Mouse (Mus musculus) myocyte (in vitro differentiated cells): ENCODE measurements at regions not wholly inside any gene's neighbourhood (a gene's known extent, or its start where the extent isn't known, plus 50 kb on each side); places are given as distances from the start of the nearest gene placed in this dataset.

Source experiments
- H3K27me3 ChIP-seq: one replicate; pipeline ENCODE4 v1.6.1; 2011; ENCODE audit not compliant: control insufficient read depth, insufficient read depth, insufficient read length
- H3K36me3 ChIP-seq: one replicate; pipeline ENCODE4 v1.6.1; 2011; ENCODE audit not compliant: control insufficient read depth, insufficient read depth
- H3K4me2 ChIP-seq: one replicate; pipeline ENCODE4 v1.6.1; 2011; ENCODE audit warnings: low read depth, control low read depth
- H3K4me3 ChIP-seq: one replicate; pipeline ENCODE4 v1.5.1; 2011; ENCODE audit warnings: mild to moderate bottlenecking, control low read depth, moderate library complexity
- H3K79me2 ChIP-seq: one replicate; pipeline ENCODE4 v1.6.1; 2011; ENCODE audit not compliant: control insufficient read depth, insufficient read depth
- H3ac ChIP-seq: one replicate; pipeline ENCODE4 v1.6.1; 2011; ENCODE audit not compliant: control insufficient read depth, insufficient read length
- CEBPB ChIP-seq: IDR thresholded peaks from 2 replicates; pipeline ENCODE4 v1.6.1; 2011; ENCODE audit warnings: mild to moderate bottlenecking, moderate library complexity; ENCODE audit not compliant: poor library complexity, insufficient read depth, severe bottlenecking
- E2F4 ChIP-seq: IDR thresholded peaks from one replicate; pipeline ENCODE4 v1.6.1; 2011; ENCODE audit warnings: mild to moderate bottlenecking, control low read depth, moderate library complexity; ENCODE audit not compliant: insufficient read depth
- MAX ChIP-seq: IDR thresholded peaks from one replicate; pipeline ENCODE4 v1.6.1; 2011; ENCODE audit warnings: low read depth, mild to moderate bottlenecking, control low read depth
- MYOD1 ChIP-seq, 3 experiments: IDR thresholded peaks; one replicate each; pipeline ENCODE4 v1.6.1; 2011; ENCODE audit warnings: control low read depth in 2 of 3, low read depth in 2 of 3, mild to moderate bottlenecking in 2 of 3, moderate library complexity in 1 of 3; ENCODE audit not compliant: insufficient read length in 2 of 3, control insufficient read depth in 1 of 3
- MYOG ChIP-seq, 3 experiments: IDR thresholded peaks; one replicate each; pipeline ENCODE4 v1.6.1; 2011; ENCODE audit warnings: control low read depth in 2 of 3, low read depth in 2 of 3, mild to moderate bottlenecking in 2 of 3; ENCODE audit not compliant: insufficient read length in 2 of 3, control insufficient read depth in 1 of 3, insufficient read depth in 1 of 3
- POLR2A ChIP-seq: IDR thresholded peaks from one replicate; pipeline ENCODE4 v1.6.1; 2011; ENCODE audit warnings: low read depth, mild to moderate bottlenecking, control low read depth, moderate library complexity; ENCODE audit not compliant: insufficient read length
- POLR2AphosphoS2 ChIP-seq: IDR thresholded peaks from one replicate; pipeline ENCODE4 v1.6.1; 2011; ENCODE audit warnings: low read depth, control low read depth; ENCODE audit not compliant: insufficient read length
- REST ChIP-seq: IDR thresholded peaks from one replicate; pipeline ENCODE4 v1.6.1; 2011; ENCODE audit warnings: mild to moderate bottlenecking, control low read depth, moderate library complexity; ENCODE audit not compliant: insufficient read depth, insufficient read length
- SRF ChIP-seq: IDR thresholded peaks from one replicate; pipeline ENCODE4 v1.6.1; 2011; ENCODE audit warnings: low read depth; ENCODE audit not compliant: control insufficient read depth, insufficient read length
- TCF12 ChIP-seq: IDR thresholded peaks from one replicate; pipeline ENCODE4 v1.6.1; 2011; ENCODE audit warnings: mild to moderate bottlenecking, control low read depth; ENCODE audit not compliant: poor library complexity, insufficient read depth, severe bottlenecking
- TCF3 ChIP-seq: IDR thresholded peaks from one replicate; pipeline ENCODE4 v1.6.1; 2011; ENCODE audit warnings: low read depth, control low read depth; ENCODE audit not compliant: insufficient read length
- USF1 ChIP-seq: IDR thresholded peaks from one replicate; pipeline ENCODE4 v1.6.1; 2011; ENCODE audit warnings: low read depth, mild to moderate bottlenecking, control low read depth, moderate library complexity

DNA sequence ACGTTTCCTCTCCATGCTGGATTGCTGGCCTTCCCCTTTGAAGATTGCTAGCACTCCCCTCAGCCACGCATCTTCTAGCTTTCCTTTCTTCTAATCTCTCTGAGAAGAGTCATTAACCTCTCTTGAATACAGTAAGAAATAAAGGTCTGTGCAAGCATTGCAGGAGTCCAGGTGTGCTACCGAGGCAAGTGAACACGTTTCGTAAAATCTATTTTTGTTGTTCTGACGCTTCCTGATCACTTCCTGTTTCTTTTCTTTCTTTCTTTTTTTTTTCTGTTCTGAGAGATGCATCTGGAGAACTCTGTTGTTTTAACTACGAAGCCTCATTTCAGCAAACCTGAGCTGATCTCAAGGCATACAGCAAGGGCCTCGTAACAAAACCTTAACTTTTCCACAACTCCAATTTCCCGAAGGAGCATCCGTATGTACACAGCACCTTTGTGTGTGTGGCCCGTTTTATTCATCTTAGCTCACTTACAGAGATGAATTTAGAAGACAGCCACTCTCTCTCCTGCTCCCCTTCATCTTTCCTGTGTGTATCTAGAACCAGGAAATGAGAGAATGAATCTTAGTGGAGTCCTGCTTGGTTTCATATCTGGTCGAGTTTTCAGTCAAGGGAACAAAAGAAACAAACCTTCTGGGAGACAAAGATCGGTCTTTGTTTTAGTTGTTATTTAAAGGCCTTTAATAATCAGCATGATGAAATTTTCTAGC is 111.9 kb upstream of the Fndc3a start:
- no peak overlapping the region for H3ac ChIP-seq
- peak overlapping the region; percentile 39 for H3K4me2 ChIP-seq
- H3K27me3 ChIP-seq = no peaks in the 10 kb centered on the region
- no peak overlapping the region for H3K4me3 ChIP-seq
- TF ChIP-seq SRF (no peak), USF1 (no peak), CEBPB (no peak), REST (no peak), MYOG (IDR thresholded peaks at IDR 0.05; ENCODE audit: control insufficient read depth in 1 of 3, insufficient read depth in 1 of 3, insufficient read length in 2 of 3, low read depth in 2 of 3) (no peak), MYOD1 (IDR thresholded peaks at IDR 0.05; ENCODE audit: control insufficient read depth in 1 of 3, insufficient read length in 2 of 3, low read depth in 2 of 3) (no peak), E2F4 (no peak), POLR2A (no peak), MAX (no peak), POLR2AphosphoS2 (no peak), TCF12 (no peak), TCF3 (no peak)
- H3K36me3 ChIP-seq = no peaks in the 10 kb centered on the region
- H3K79me2 ChIP-seq = no peaks in the 10 kb centered on the region

DNA sequence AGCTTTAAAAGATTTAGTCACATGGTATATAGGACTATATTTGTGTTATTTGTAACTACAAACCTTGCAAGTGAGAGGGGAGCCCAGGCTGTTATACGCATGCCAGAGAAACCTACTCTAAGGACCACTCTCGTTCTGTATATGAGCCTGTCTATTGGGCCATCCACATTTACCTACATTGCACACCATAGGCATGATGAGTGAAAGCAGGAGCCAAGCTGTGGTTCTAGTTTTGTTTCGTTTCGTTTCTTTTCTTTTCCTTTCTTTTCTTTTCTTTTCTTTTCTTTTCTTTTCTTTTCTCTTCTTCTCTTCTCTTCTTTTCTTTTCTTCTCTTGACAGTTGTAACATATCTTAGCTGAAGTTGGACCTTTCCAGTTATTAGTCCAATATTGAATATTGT is 109.2 kb upstream of the Fndc3a start:
- Histone ChIP-seq H3K4me3 (no peak overlapping the region), H3K4me2 (no peak overlapping the region), H3K79me2 (no peaks in the 10 kb centered on the region), H3K36me3 (no peaks in the 10 kb centered on the region), H3ac (no peak overlapping the region), H3K27me3 (no peaks in the 10 kb centered on the region)
- TF ChIP-seq USF1 (no peak), TCF3 (no peak), CEBPB (no peak), E2F4 (no peak)

DNA sequence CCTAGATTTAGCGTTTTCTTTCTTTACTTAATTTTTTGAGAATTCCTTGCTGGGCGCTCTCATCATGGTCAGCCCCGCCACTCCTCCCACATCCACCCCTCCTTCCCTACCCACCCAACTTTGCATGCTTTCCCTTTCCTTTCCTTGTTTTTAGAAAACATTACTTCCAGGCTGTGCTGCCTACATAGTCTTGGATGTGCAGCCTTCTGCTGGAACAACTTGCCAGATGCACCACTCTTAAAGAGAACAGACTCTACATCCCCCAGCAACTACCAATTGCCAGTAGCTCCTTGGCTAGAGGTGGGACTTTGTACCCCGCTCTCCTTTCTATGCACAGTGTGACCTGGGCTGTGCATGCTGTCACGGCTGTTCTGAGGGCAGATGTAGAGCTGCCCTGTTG is 108.0 kb upstream of the Fndc3a start:
- no peak for TF ChIP-seq USF1
- no peak for TF ChIP-seq MYOG (IDR thresholded peaks at IDR 0.05; ENCODE audit: control insufficient read depth in 1 of 3, insufficient read depth in 1 of 3, insufficient read length in 2 of 3, low read depth in 2 of 3)
- no peak for TF ChIP-seq CEBPB
- no peak for TF ChIP-seq MYOD1 (IDR thresholded peaks at IDR 0.05; ENCODE audit: control insufficient read depth in 1 of 3, insufficient read length in 2 of 3, low read depth in 2 of 3)
- no peak for TF ChIP-seq TCF3
- no peak for TF ChIP-seq E2F4
- no peak for TF ChIP-seq SRF
- TF ChIP-seq REST = no peak
- no peak for TF ChIP-seq POLR2AphosphoS2
- no peak for TF ChIP-seq POLR2A
- TF ChIP-seq MAX = no peak
- no peak for TF ChIP-seq TCF12
- Histone ChIP-seq H3K27me3 (no peaks in the 10 kb centered on the region), H3K4me2 (no peak overlapping the region), H3K4me3 (no peak overlapping the region), H3ac (no peak overlapping the region), H3K79me2 (no peaks in the 10 kb centered on the region), H3K36me3 (no peaks in the 10 kb centered on the region)

DNA sequence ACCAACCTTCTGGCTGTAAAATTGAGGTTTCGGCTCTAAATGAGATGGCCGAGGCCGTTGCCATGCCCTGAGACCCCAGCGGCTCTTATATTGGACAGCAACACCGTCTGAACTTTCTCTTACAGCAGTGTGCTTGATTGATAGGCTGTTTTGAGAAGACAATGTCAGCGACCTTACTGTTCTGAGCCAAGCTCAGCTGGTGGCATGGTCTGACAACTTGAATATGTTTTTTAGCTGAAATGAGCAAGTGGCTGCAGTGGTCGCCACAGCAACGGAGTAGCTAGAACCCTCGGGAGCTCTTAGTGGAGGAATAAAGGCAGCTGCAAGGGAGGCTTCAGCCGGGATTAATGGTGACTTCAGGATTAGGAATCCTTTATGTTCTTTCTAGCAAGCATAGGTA is 107.0 kb upstream of the Fndc3a start:
- Histone ChIP-seq H3K27me3 (no peaks in the 10 kb centered on the region), H3ac (no peak overlapping the region), H3K4me3 (no peak overlapping the region), H3K4me2 (no peak overlapping the region), H3K36me3 (no peaks in the 10 kb centered on the region), H3K79me2 (no peaks in the 10 kb centered on the region)
- no peak for TF ChIP-seq MYOD1 (IDR thresholded peaks at IDR 0.05; ENCODE audit: control insufficient read depth in 1 of 3, insufficient read length in 2 of 3, low read depth in 2 of 3)
- TF ChIP-seq POLR2A = no peak
- no peak for TF ChIP-seq MYOG (IDR thresholded peaks at IDR 0.05; ENCODE audit: control insufficient read depth in 1 of 3, insufficient read depth in 1 of 3, insufficient read length in 2 of 3, low read depth in 2 of 3)
- no peak for TF ChIP-seq USF1
- TF ChIP-seq SRF = no peak
- TF ChIP-seq REST = no peak
- TF ChIP-seq CEBPB = no peak
- no peak for TF ChIP-seq POLR2AphosphoS2
- no peak for TF ChIP-seq MAX
- TF ChIP-seq TCF12 = no peak
- no peak for TF ChIP-seq E2F4

DNA sequence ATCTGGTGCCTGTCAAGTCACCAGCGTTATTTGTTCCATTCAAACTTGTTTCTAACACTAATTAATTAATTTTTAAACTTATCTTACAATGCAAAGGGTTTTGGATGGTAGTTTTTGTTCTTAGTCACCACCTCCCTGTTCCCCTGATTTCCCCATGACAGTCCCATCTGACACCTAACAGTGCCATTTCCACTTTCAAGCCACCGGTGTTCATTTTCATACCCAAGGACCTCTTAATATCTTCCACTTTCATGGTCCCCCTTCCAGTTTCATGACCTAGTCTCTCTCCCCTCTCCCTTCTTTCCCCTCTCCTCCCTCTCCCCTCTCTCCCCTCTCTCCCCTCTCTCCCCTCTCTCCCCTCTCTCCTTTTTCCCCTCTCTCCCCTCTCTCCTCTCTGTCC is 99.3 kb upstream of the Fndc3a start:
- H3K79me2 ChIP-seq = no peaks in the 10 kb centered on the region
- no peaks in the 10 kb centered on the region for H3K36me3 ChIP-seq
- H3K4me3 ChIP-seq = no peak overlapping the region
- no peak for TF ChIP-seq USF1
- TF ChIP-seq POLR2A = no peak
- no peak for TF ChIP-seq REST
- no peak for TF ChIP-seq SRF
- TF ChIP-seq MYOD1 (IDR thresholded peaks at IDR 0.05; ENCODE audit: control insufficient read depth in 1 of 3, insufficient read length in 2 of 3, low read depth in 2 of 3) = no peak
- TF ChIP-seq MYOG (IDR thresholded peaks at IDR 0.05; ENCODE audit: control insufficient read depth in 1 of 3, insufficient read depth in 1 of 3, insufficient read length in 2 of 3, low read depth in 2 of 3) = no peak
- H3K4me2 ChIP-seq = no peak overlapping the region
- no peak overlapping the region for H3ac ChIP-seq
- no peaks in the 10 kb centered on the region for H3K27me3 ChIP-seq
